Comparison of ENCODE assay signal across 25 mouse cellular contexts in the genomic region with DNA sequence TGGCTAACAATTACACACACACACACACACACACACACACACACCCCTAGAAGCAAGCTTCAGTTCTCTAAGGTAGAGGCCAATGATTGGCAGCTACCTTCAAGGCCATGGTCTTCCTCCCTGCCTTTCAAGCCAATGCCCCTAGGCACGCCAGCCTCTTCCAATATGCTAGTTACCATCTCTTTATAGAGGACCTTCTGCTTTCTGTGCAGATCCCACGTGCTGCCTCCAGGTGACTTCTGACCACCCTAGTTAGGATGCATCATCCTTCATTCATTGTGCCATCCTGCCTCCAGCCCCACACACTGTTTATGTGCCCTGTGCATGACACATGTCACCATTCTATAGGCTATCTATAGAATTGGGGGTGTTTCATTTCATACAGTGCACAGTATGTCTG.
"Had no signal": no experiment of that assay in that cellular context is flagged by ENCODE, and none has a peak within 500 bp of the region (broad histone marks: within the 10 kb centered on the region; RNA-seq: fewer than 3 reads in every experiment).

No protein-coding gene starts in this region.

- H3K27ac ChIP-seq: heart, embryonic 13.5 days; heart, embryonic 15.5 days; hindbrain, embryonic 14.5 days; kidney, embryonic 15.5 days; kidney, postnatal 0 days; limb, embryonic 13.5 days; limb, embryonic 15.5 days; liver, embryonic 12.5 days had no signal

- H3K36me3 ChIP-seq: heart, embryonic 13.5 days; heart, embryonic 15.5 days; kidney, embryonic 15.5 days; limb, embryonic 13.5 days; limb, embryonic 15.5 days; liver, embryonic 12.5 days had no signal

- H3K4me1 ChIP-seq: heart, embryonic 13.5 days; heart, embryonic 15.5 days; kidney, embryonic 15.5 days; limb, embryonic 13.5 days; limb, embryonic 15.5 days; liver, embryonic 12.5 days had no signal

- ATAC-seq: forebrain, postnatal 0 days; hindbrain, embryonic 16.5 days; intestine, embryonic 16.5 days; liver, embryonic 12.5 days had no signal

- H3K9me3 ChIP-seq: heart, embryonic 13.5 days; heart, embryonic 15.5 days; kidney, embryonic 15.5 days; limb, embryonic 13.5 days; limb, embryonic 15.5 days; liver, embryonic 12.5 days had no signal

- H3K27me3 ChIP-seq: heart, embryonic 13.5 days; heart, embryonic 15.5 days; kidney, embryonic 15.5 days; limb, embryonic 13.5 days; limb, embryonic 15.5 days; liver, embryonic 12.5 days had no signal

- H3K4me2 ChIP-seq: heart, embryonic 11.5 days; heart, embryonic 13.5 days; heart, embryonic 15.5 days; hindbrain, embryonic 14.5 days; kidney, embryonic 15.5 days; limb, embryonic 13.5 days; limb, embryonic 15.5 days; liver, embryonic 12.5 days had no signal

- H3K4me3 ChIP-seq: heart, embryonic 13.5 days; heart, embryonic 15.5 days; kidney, embryonic 15.5 days; limb, embryonic 13.5 days; limb, embryonic 15.5 days; liver, embryonic 12.5 days had no signal

- H3K9ac ChIP-seq: forebrain, postnatal 0 days; heart, embryonic 13.5 days; heart, embryonic 15.5 days; hindbrain, embryonic 14.5 days; kidney, embryonic 15.5 days; limb, embryonic 13.5 days; limb, embryonic 15.5 days; liver, embryonic 12.5 days had no signal

- DNase-seq: forebrain, postnatal 0 days; gastrocnemius, postnatal 14 days; gastrocnemius, postnatal 36 days; heart, adult 18-20 months; heart, postnatal 14 days; heart, postnatal 36 days; kidney, adult 11 months; kidney, adult 2 months; kidney, adult 9 months; kidney, postnatal 14 days; kidney, postnatal 36 days; layer of hippocampus, adult 9-11 months; layer of hippocampus, postnatal 36 days; left cerebral cortex, postnatal 4 days had no signal
